Mouse (Mus musculus) frontal cortex, postnatal 14 days (tissue): ENCODE measurements around the gene Zfp536.
"Not testable (repeated sequence)": the region's sequence is repeated elsewhere in the genome, so short reads cannot be mapped to it uniquely, and the experiment has no call there.

Source experiments
- DNase-seq, 2 experiments: peaks; one replicate each; pipeline ENCODE4 v3.0.0; 2022; ENCODE audit warnings: low spot score in 2 of 2

Zfp536 gene

DNA sequence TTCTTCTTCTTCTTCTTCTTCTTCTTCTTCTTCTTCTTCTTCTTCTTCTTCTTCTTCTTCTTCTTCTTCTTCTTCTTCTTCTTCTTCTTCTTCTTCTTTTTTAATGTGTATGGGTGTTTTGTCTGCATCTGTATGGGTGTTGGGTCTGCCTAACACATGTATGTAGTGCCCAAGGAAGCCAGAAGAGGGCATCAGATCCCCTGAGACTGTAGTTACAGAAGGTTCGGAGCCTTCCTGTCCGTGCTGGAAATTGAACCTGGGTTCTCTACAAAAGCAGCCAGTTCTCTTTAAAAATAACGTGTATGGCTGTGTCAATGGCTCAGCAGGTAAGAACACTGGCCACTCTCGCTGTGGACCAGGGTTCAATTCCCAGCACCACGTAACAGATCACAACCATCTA lies 167.0 kb downstream of the Zfp536 start:
- no peak for DNase-seq

DNA sequence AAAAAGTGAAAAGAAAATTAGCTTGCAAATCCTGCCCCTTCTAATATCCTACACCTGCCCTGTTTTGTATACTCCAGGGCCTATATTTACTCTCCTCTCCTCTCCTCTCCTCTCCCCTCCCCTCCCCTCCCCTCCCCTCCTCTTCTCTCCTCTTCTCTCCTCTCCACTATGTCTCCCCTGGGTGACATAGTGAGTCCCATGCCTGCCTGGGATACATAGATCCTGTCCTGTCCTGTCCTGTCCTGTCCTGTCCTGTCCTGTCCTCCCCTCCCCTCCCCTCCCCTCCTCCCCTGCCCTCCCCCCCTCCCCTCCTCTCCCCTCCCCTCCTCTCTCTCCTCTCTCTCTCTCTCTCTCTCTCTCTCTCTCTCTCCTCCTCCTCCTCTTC lies 169.9 kb downstream of the Zfp536 start:
- not testable (repeated sequence) for DNase-seq

DNA sequence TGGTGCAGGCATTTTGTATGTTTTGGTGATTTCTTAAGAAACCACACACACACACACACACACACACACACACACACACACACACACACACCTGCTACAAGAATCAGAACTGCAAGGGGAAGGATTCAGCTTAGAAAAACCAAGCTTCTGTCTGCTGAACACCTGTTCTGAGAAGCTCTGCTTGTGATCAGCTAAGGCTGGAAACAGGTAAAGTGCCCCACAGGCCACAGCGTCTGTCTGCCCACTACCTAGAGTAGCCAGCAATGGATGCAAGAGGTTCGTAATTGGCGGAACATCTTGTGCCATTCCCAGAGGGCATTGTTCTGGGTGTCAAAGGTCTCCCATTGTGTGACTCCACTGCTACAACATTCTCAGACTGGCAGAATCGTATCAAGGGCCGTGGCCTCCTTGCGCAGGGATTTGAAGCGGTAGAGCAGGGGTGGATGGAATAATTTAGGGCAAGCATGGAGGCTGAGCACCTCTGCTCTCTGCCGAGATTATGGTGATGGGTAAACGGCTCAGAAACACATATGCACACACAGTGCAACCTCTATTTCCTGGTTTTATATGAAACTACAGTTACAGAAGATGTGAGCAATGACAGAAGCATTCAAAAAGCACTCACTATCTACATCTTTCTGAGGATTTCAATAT lies 170.4 kb downstream of the Zfp536 start:
- no peak for DNase-seq

GRCm38 (mm10) chr7:37600318-37600717 lies 173.1 kb downstream of the Zfp536 start:
- no peak for DNase-seq

DNA sequence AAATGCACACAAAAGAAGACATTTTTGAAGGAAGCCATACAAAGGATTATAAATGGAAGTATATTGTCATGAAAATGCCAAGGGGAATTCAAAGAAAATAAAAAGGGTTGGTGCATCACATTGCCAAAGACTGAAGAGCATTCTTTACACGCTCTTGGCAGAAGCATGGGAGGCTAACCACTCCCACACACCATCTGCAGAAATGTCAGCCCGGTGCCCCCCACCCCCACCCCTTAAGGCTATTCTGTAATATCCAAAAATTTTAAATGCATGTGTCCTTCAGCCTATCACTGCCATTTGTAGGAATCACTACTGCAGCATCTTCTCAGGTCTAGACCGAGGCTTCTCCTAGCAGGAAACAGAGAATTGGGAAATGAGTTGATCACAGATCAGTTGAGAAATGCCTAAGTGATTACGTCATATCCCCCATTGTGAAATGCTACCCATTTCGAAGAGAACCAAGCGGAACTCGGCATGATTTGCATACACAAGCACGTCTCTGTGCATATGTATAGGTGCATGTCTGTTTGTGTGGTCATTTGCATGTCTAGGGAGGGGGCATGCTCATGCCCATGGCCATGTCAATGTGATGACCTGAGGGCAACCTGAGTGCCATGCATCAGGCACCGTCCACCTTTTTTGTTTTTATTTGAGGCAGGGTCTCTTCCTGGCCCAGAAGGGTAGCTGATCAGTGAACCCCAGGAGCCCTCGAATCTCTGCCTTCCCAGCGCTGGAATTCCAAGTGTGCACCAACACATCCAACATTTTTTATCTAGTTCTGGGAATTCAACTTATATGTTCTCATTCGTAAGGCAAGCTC lies 179.0 kb downstream of the Zfp536 start:
- DNase-seq = no peak

DNA sequence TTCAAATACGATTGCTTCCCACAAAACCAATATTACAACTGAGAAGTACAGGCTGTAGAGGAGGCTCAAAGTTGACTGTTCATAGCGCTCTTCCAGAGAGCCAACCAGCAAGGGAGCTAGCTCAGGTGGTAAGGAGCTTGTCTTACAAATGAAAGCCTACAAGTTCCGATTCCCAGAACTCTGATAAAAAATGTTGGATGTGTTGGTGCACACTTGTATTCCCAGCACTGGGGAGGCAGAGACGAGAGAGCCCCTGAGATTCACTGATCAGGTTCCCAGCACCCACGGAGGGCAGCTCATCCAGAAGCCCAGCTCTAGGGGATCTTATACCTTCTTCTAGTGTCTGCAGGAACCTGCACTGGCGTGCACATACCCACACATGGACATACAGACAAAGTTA lies 179.9 kb downstream of the Zfp536 start:
- no peak for DNase-seq

GRCm38 (mm10) chr7:37586694-37587093 lies 186.7 kb downstream of the Zfp536 start:
- DNase-seq = no peak

- no peak for DNase-seq
Observed at GRCm38 (mm10) chr7:37581262-37581661, 192.2 kb downstream of the Zfp536 start.

DNA sequence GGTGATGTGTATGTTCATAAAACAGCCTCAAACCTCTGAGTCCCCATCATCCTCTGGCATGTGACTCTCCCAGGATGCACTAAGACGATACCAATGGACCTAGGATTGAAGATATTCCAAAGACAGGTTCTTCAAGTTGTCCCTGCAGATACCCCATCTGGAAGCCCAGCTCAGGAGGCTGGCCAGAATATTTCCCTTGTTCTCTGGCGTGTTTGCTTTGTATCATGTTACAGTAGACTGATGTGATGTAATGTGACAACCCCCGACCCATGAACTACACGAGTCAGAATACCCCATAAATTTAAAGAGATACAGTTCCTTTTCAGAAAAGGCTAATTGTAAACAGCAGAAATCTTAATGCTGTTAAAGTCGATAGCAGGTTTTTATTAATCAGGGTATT lies 192.9 kb downstream of the Zfp536 start:
- DNase-seq = no peak

DNA sequence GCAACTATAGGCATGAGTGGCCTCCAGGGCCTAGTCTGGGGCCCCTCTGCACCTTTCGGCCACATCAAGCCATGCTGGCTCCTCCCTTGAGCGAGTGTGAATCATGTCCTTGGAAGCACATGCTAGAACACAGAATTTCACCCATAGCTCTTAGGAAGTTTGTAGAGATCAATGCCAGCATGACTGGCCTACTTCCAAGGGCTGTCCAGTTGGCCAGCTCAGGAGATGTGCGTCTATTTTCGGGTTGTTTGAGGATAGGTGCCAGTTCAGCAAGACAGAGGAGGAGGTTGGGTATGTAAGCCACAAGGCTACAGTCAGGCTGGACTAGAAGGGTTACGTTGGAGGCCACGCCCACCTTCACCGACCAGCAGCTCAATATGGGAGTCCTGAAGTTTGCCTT lies 201.4 kb downstream of the Zfp536 start:
- DNase-seq = no peak

DNA sequence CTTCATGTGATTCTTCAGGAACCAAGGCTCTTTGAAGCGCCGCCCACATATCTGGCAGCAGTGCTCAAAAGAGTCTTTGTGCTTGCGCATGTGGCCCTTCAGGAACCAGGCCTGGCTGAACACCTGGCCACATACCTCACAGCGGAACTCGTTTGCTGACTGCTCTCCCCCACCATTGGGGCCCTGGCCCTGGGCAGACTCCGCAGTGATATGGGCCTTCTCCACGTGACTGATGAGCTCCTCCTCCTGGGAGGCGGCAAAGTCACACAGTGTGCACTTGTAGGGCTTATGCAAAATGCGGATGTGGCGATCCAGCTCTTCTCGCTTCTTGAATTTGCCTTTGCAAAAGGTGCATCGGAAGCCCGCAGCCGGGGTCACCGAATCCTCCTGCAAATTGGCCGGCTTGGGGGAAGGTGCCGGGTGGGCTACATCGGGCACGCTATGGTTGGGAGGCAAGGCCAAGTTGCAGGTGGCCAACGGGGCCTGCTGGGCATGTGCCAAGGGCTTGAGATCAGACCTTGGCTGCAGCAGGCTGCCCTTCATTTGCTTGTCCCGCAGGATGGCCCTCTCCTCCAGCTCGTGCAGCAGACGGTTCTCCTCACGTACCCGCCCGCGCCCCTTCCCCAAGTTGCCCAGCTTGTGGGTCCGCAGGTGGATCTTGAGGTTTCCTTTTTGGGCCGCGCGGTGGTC lies 204.5 kb downstream of the Zfp536 start:
- DNase-seq = no peak

- DNase-seq = no peak
Observed at GRCm38 (mm10) chr7:37568041-37568440, 205.4 kb downstream of the Zfp536 start.

- DNase-seq = no peak
Observed at GRCm38 (mm10) chr7:37566019-37566418, 207.4 kb downstream of the Zfp536 start.

DNA sequence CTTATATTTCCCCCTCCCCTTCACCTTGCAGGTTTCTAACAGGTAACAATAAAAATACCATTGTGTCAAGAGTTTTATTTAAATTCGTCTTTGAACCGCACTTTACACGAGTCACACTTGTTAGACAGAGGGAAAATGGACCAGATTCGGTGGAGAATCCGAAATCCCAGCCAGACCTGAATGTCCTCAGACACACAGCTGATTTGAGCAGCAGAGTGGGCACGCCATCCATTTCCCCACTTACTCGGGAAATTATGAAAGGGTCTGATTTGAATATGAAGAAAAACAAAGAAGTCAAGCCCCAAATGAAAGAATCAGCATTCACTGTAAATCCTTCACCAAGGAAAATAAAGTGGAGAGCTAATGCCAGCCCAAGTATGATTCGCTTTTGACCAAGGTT lies 208.1 kb downstream of the Zfp536 start:
- no peak for DNase-seq

GRCm38 (mm10) chr7:37564644-37565043 lies 208.8 kb downstream of the Zfp536 start:
- no peak for DNase-seq

- DNase-seq = no peak
Observed at GRCm38 (mm10) chr7:37563831-37564400, 209.5 kb downstream of the Zfp536 start.

GRCm38 (mm10) chr7:37563171-37563574 lies 210.3 kb downstream of the Zfp536 start:
- no peak for DNase-seq

DNA sequence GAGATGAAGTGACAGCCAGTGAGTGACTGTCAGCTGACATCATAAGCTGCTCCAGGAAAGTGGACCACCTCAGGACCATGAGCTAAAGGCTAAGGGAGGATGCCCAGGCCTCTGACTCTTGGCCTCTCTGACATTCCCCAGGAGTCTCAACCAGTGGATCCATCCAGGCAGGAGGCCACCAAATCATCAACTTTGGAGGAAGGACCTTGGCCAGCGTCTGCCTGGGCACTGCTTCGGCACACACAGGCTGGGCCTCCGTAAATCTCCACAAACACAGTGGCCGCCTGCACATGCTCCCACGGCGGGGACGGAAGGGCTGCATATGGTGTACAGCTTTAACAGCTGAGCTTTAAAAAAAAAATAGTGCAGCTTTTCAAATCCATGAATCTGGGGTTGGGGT lies 210.9 kb downstream of the Zfp536 start:
- DNase-seq = no peak

DNA sequence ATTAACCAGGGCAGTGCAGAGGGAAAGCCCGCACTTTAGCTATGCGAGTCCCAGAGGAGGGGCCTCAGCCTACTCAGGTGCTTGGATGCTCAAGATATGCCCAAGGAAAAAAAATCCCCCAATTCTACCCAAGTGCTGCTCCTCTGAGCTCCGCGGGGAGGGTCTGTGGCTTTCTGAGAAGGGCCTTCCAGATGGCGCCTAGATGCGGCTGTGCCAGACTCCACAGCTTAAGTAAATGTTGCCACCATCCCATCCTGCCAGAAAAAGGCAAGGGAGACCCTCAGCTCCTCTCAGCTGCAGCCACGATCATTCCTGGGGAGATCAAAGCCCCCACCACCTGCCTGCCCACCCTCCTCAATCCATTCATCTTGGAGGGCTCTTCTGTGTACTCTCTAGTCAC lies 212.9 kb downstream of the Zfp536 start:
- DNase-seq = no peak

GRCm38 (mm10) chr7:37559851-37560250 lies 213.6 kb downstream of the Zfp536 start:
- no peak for DNase-seq

GRCm38 (mm10) chr7:37559341-37559740 lies 214.1 kb downstream of the Zfp536 start:
- DNase-seq = no peak

GRCm38 (mm10) chr7:37556811-37557210 lies 216.6 kb downstream of the Zfp536 start:
- DNase-seq = no peak
